Mouse (Mus musculus) kidney, adult 2 months (tissue): ENCODE data around the gene Exoc5. TPM values are rescaled to one million over a fixed set of nuclear protein-coding genes. Genes with fewer than 3 reads are reported as not detected.
"Not testable (repeated sequence)": the region's sequence is repeated elsewhere in the genome, so short reads cannot be mapped to it uniquely, and the experiment has no call there.

Experiments used
- DNase-seq: peaks from one replicate; pipeline ENCODE4 v3.0.0; 2021
- H3K27ac ChIP-seq: fragments of 200-500 bp; 2 replicates; pipeline ENCODE4 v1.5.1; 2012; ENCODE audit warnings: low read depth, low read length, control low read depth, inconsistent platforms; ENCODE audit not compliant: insufficient read depth
- H3K27me3 ChIP-seq: fragments of 200-500 bp; replicated peaks from 2 replicates; pipeline ENCODE4 v1.6.1; 2012; ENCODE audit warnings: mild to moderate bottlenecking, moderate library complexity, low read length, inconsistent platforms; ENCODE audit not compliant: control insufficient read depth, insufficient read depth
- H3K36me3 ChIP-seq: fragments of 200-500 bp; 2 replicates; pipeline ENCODE4 v1.6.1; 2012; ENCODE audit warnings: mild to moderate bottlenecking, moderate library complexity, low read length, inconsistent platforms; ENCODE audit not compliant: control insufficient read depth, insufficient read depth
- H3K4me1 ChIP-seq: fragments of 200-500 bp; 2 replicates; pipeline ENCODE4 v1.6.1; 2011; ENCODE audit warnings: low read length; ENCODE audit not compliant: control insufficient read depth, insufficient read depth
- H3K4me3 ChIP-seq: fragments of 200-500 bp; 2 replicates; pipeline ENCODE4 v1.5.1; 2011; ENCODE audit warnings: mild to moderate bottlenecking, low read depth, low read length, control low read depth; ENCODE audit not compliant: insufficient read depth
- CTCF ChIP-seq: fragments of 200-500 bp; conservative IDR thresholded peaks from 2 replicates; pipeline ENCODE4 v1.5.1; 2011; ENCODE audit warnings: low read depth, mild to moderate bottlenecking, control low read depth, low read length, moderate library complexity, mixed read lengths; ENCODE audit not compliant: insufficient read depth, insufficient read length
- POLR2A ChIP-seq: fragments of 200-500 bp; IDR thresholded peaks from one replicate; pipeline ENCODE4 v1.6.1; 2011; ENCODE audit warnings: low read depth, low read length, control low read depth
- WGBS: fragments of 180-500 bp; shearing (Covaris S2); methylation state at CpG from one replicate; pipeline ENCODE4 v1.1.7; 2018; 5-methylcytosine and 5-hydroxymethylcytosine counted together
- polyA plus RNA-seq: library from polyadenylated mRNA; depleted of rRNA; stranded (reverse); fragments of >200 nt; gene quantifications from 2 replicates; pipeline ENCODE4 v1.2.3, GENCODE M21; 2012; rRNA removed

Exoc5 gene
- 6.0 and 6.4 TPM in 2 replicates for polyA plus RNA-seq

DNA sequence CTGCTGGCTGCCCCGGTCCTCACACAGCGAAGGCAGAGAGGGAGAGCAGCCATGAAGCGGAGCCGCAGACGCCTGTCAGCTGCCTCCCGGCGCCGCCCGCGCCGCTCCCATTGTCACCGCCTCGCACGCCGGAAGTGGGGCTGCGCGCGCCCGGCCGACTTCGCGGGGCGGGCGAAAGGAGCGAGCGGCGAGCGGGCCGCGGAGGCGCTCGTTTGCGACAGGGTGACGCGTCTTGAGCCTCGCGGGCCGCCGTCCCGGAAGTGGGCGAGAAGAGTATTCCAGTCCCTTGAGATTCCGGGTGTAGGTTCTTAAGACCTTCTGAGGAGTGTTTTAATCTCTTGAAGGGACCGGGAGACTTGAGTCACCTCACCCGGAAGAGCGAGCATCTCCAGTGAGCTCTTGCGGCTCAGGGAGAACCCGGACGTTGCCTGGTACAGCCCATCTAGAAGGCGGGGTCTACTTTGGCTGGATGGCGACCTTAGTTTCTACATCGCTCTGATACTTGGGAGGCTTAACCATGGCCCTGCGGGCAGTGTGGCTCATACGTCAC is at the start of gene Exoc5:
Exoc5 (minus strand) TSS at position 380 of the 550 bp plus-strand sequence.
- H3K36me3 ChIP-seq = no peaks in the 10 kb centered on the region
- peak within 1 kb of the TSS; percentile 86 for H3K4me3 ChIP-seq
- H3K27ac ChIP-seq = peak within 1 kb of the TSS; percentile 94
- TF ChIP-seq CTCF (no peak), POLR2A (peak; percentile 48)
- DNase-seq = peak; percentile 98
- under 1% methylated on average over 53 of the region's 53 CpGs for WGBS
- H3K27me3 ChIP-seq = no peaks in the 10 kb centered on the region
- H3K4me1 ChIP-seq = no peaks in the 10 kb centered on the region; the same call in 1 of the 2 replicates

- not testable (repeated sequence) for H3K4me3 ChIP-seq, H3K27me3 ChIP-seq, H3K36me3 ChIP-seq, DNase-seq, H3K27ac ChIP-seq
- whole genome bisulfite sequencing = 8% methylated on average over 1 of the region's 1 CpGs
- peaks cover 10% of the 10 kb centered on the region for H3K4me1 ChIP-seq
Observed at GRCm38 (mm10) chr14:49091755-49092154, 25.3 kb upstream of the Exoc5 start.

GRCm38 (mm10) chr14:49091277-49091676 is 24.8 kb upstream of the Exoc5 start:
- TF ChIP-seq CTCF = no peak
- no peak for TF ChIP-seq POLR2A
- WGBS = 89% methylated on average over 4 of the region's 4 CpGs
- H3K4me1 ChIP-seq = peaks cover 10% of the 10 kb centered on the region
- no peak overlapping the region for H3K4me3 ChIP-seq
- H3K27me3 ChIP-seq = no peaks in the 10 kb centered on the region
- no peak overlapping the region for H3K27ac ChIP-seq
- H3K36me3 ChIP-seq = no peaks in the 10 kb centered on the region; the same call in 1 of the 2 replicates
- DNase-seq = no peak

DNA sequence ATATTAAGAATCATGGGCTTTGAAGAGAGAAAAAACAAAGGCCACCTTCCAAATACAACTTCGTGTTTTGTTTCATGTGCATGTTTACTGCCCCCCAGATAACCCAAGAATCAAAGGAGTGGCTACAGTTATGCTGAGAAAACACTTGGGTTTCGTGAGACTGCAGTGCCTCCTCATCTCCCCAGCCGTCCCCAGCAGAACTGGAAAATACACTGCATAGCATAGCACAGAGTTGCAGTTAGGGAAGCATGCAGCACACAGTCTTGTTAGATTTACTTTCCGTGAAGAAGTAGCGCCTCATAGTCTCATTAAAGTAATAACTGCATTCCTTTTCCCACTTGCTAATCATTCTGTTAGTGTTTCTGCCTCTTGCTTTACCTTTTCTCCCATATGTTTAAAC is 23.6 kb upstream of the Exoc5 start:
- 39% methylated on average over 5 of the region's 5 CpGs for WGBS
- Histone ChIP-seq H3K4me3 (no peak overlapping the region), H3K27me3 (no peaks in the 10 kb centered on the region), H3K4me1 (peaks cover 10% of the 10 kb centered on the region), H3K27ac (no peak overlapping the region), H3K36me3 (no peaks in the 10 kb centered on the region; the same call in 1 of the 2 replicates)
- TF ChIP-seq CTCF (no peak), POLR2A (no peak)
- no peak for DNase-seq

- Histone ChIP-seq H3K36me3 (no peaks in the 10 kb centered on the region; the same call in 1 of the 2 replicates), H3K27me3 (no peaks in the 10 kb centered on the region), H3K4me3 (no peak overlapping the region), H3K4me1 (peaks cover 10% of the 10 kb centered on the region), H3K27ac (peak overlapping the region; percentile 23)
- WGBS = 37% methylated on average over 6 of the region's 6 CpGs
- TF ChIP-seq CTCF = no peak
- no peak for TF ChIP-seq POLR2A
- peak; percentile 10 for DNase-seq
Observed at GRCm38 (mm10) chr14:49089461-49090058, 23.1 kb upstream of the Exoc5 start.

GRCm38 (mm10) chr14:49088155-49089048 is 21.9 kb upstream of the Exoc5 start:
- TF ChIP-seq CTCF (no peak), POLR2A (no peak)

DNA sequence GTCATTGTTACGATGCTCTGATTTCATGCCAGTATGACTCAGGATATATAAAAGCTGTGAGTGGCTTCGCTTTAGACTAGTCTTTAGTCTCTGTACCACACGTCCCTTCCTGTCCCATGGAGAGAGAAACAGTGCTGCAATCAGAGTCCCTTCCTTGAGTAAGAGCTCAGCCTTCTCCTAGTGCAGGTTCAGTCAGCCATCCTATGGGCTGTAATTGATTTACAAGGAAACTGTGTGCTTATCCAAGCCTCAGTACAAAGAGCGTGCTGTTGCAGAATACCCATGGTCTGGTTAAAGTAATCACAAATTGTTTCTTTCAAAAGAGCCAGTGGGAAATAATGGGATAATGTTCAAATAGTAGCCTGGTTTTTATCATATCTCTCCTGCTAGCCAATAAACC is 20.1 kb upstream of the Exoc5 start:
- peak; percentile 84 for DNase-seq
- Histone ChIP-seq H3K4me1 (peaks cover 10% of the 10 kb centered on the region), H3K4me3 (no peak overlapping the region), H3K27me3 (no peaks in the 10 kb centered on the region), H3K36me3 (peaks cover 2% of the 10 kb centered on the region), H3K27ac (peak overlapping the region; percentile 38; the same call in 1 of the 2 replicates)
- 52% methylated on average over 4 of the region's 4 CpGs for WGBS
- no peak for TF ChIP-seq CTCF
- TF ChIP-seq POLR2A = no peak

More at GRCm38 (mm10) chr14:49088155-49089048, 21.9 kb upstream of the Exoc5 start:
- Histone ChIP-seq H3K4me3 (no peak overlapping the region), H3K27me3 (no peaks in the 10 kb centered on the region), H3K27ac (peak overlapping the region; percentile 13; the same call in 1 of the 2 replicates), H3K36me3 (peaks cover 2% of the 10 kb centered on the region), H3K4me1 (peaks cover 10% of the 10 kb centered on the region)
- peak; percentile 89 for DNase-seq
- 52% methylated on average over 14 of the region's 14 CpGs for WGBS
